Mouse (Mus musculus) lung, embryonic 16.5 days (tissue): Measurements from ENCODE around the gene Trim2. TPM values are rescaled to one million over a fixed set of nuclear protein-coding genes. Genes with fewer than 3 reads are reported as not detected.

ENCODE experiments used
- ATAC-seq: fragments of 200-750 bp; cut with Nextera tagmentation; 2 replicates; pipeline ENCODE4 v1.8.0; 2017; ENCODE audit warnings: low read depth, mild to moderate bottlenecking, moderate library complexity
- H3K27ac ChIP-seq: fragments of 300-500 bp; sonication (generic); 2 replicates; pipeline ENCODE4 v1.5.1; 2014; ENCODE audit warnings: mild to moderate bottlenecking, control low read depth, low read length
- H3K27me3 ChIP-seq: fragments of 300-500 bp; sonication (generic); 2 replicates; pipeline ENCODE4 v1.6.1; 2014; ENCODE audit warnings: low read depth, low read length, mixed read lengths; ENCODE audit not compliant: control insufficient read depth, insufficient read depth
- H3K36me3 ChIP-seq: fragments of 300-500 bp; sonication (generic); 2 replicates; pipeline ENCODE4 v1.6.1; 2014; ENCODE audit warnings: low read length; ENCODE audit not compliant: control insufficient read depth, insufficient read depth
- H3K4me1 ChIP-seq: fragments of 300-500 bp; sonication (generic); replicated peaks from 2 replicates; pipeline ENCODE4 v1.6.1; 2014; ENCODE audit warnings: low read length, mixed read lengths; ENCODE audit not compliant: control insufficient read depth, insufficient read depth
- H3K4me2 ChIP-seq: fragments of 300-500 bp; sonication (generic); 2 replicates; pipeline ENCODE4 v1.6.1; 2014; ENCODE audit warnings: low read depth, low read length, control low read depth
- H3K4me3 ChIP-seq: fragments of 300-500 bp; sonication (generic); 2 replicates; pipeline ENCODE4 v1.5.1; 2014; ENCODE audit warnings: mild to moderate bottlenecking, low read length, control low read depth
- H3K9ac ChIP-seq: fragments of 300-500 bp; sonication (generic); 2 replicates; pipeline ENCODE4 v1.6.1; 2014; ENCODE audit warnings: low read length, control low read depth
- H3K9me3 ChIP-seq: fragments of 300-500 bp; sonication (generic); 2 replicates; pipeline ENCODE4 v1.6.1; 2016; ENCODE audit warnings: low read length; ENCODE audit not compliant: control insufficient read depth
- WGBS: fragments of 180-500 bp; shearing (Covaris S2); extraction: QIAGEN DNeasy Blood & Tissue Kit; methylation state at CpG from one replicate; pipeline ENCODE4 v1.1.7; 2014; 5-methylcytosine and 5-hydroxymethylcytosine counted together
- polyA plus RNA-seq: library from polyadenylated mRNA; unstranded; fragments of >200 nt; fragmentation: Nextera tagmentation; extraction: Ambion mirVana; gene quantifications from 2 replicates; pipeline ENCODE4 v1.2.1, GENCODE M21; 2015

Gene Trim2
- polyA plus RNA-seq, 1 experiment from 2014 or later, result 31.9 TPM

DNA sequence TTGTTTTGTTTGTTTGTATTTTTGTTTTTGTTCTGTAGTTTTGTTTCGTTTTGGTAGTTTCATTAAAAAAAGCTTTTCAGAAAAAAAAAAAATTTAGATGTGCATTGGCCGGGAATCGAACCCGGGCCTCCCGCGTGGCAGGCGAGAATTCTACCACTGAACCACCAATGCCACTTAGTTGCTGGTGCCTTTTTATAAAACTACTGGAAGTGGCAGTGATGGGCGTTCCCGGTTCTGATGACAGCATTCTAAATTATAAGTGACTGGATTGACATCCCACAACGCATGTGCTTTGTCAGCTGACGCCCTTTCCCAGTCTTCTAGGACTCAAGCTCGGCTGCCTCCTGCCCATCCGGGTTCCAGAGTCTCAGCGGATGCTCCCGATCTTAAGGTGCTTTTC lies 77.8 kb downstream of the Trim2 start:
- peak overlapping the region; percentile 95 for H3K4me2 ChIP-seq
- H3K36me3 ChIP-seq, result no peaks in the 10 kb centered on the region
- H3K4me1 ChIP-seq, result peaks cover 16% of the 10 kb centered on the region
- H3K4me3 ChIP-seq, result peak overlapping the region; percentile 57
- WGBS, result 12% methylated on average over 15 of the region's 15 CpGs
- no peak overlapping the region for H3K27ac ChIP-seq
- 0 out of 2 replicates have a peak, but pooled peaks cover 2% of the 10 kb centered on the region for H3K9me3 ChIP-seq
- ATAC-seq, result 0 out of 2 replicates have a peak, but pooled peaks have one; percentile 13
- no peaks in the 10 kb centered on the region for H3K27me3 ChIP-seq
- H3K9ac ChIP-seq, result no peak overlapping the region

DNA sequence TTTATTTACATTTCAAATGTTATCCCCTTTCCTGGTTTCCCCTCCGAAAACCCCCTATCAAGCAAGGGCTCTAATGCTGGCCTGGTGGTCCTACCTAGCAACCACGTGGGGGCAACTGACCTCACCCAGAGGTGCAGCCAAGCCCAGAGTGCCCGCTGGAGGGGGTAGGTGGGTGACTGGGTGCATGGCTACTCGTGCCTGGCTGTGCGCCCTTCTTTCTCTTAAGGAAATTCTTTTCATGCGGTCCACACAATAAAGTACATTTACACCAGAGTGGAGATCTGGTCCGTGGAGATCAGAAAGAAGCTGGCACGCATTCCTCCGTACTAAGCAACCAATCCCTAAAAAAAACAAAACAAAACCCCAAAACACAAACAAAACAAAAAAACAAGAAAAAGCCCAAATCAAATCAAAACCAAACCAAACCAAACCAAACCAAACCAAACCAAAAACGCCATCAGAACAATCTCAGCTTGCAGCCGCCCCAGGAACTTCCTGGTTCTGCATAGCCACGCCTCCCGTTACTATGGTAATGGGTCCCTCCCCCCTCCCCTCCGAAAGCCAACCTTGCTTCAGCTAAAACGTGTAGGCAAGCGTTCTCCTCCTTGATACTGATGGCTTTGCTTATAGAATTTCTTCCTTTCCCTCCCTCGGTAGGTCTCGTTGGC lies 78.3 kb downstream of the Trim2 start:
- ATAC-seq, result peak; percentile 89
- Histone ChIP-seq H3K4me1 (peaks cover 16% of the 10 kb centered on the region), H3K9me3 (no peaks in the 10 kb centered on the region), H3K4me3 (peak overlapping the region; percentile 57), H3K9ac (peak overlapping the region; percentile 70), H3K27ac (peak overlapping the region; percentile 91), H3K27me3 (no peaks in the 10 kb centered on the region), H3K4me2 (peak overlapping the region; percentile 95), H3K36me3 (no peaks in the 10 kb centered on the region)
- WGBS, result under 1% methylated on average over 18 of the region's 18 CpGs

DNA sequence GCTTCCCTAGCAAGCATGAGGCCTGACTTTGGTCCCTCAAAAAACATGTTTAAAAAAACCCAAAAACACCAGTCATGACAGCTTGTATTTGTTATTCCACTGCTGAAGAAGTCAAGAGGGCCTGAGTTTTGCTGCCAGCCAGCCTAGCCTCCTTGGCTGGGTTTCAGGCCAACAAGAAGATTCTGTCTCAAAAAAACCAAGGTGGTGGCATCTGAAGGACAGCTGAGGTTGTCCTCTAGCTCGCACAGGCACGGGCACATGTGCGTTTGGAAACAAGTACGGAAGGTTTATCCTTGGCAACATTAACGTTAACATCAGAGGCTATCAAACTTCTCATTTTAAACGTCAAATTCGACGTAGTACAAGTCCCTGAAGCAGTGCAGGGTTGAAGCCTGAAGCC lies 79.0 kb downstream of the Trim2 start:
- WGBS, result 16% methylated on average over 8 of the region's 8 CpGs
- Histone ChIP-seq H3K9me3 (no peaks in the 10 kb centered on the region), H3K4me3 (peak overlapping the region; percentile 20; the same call in 1 of the 2 replicates), H3K9ac (peak overlapping the region; percentile 48), H3K27me3 (no peaks in the 10 kb centered on the region), H3K4me1 (peaks cover 16% of the 10 kb centered on the region), H3K4me2 (peak overlapping the region; percentile 49), H3K27ac (peak overlapping the region; percentile 78), H3K36me3 (no peaks in the 10 kb centered on the region)
- no peak for ATAC-seq

DNA sequence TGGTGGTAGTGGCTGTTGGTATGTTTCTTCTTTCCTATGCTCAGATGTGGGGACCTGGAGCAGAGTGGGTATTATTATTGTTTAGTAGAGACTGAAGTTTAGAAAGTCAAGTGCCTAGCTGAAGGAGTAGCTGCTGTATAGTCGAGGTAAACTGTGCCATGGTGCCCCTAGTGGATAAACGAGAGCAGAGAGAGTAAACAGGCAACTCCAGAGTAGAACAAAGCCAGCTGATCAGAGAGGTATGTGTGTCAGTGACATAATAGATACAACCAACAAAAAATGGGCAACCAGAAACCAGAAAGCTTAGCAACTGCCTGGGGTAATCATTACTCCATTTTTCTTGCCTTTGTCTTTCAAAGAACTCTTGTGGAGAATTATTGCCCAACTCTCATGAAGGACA lies 81.7 kb downstream of the Trim2 start:
- no peak overlapping the region for H3K4me2 ChIP-seq
- H3K4me3 ChIP-seq, result no peak overlapping the region
- WGBS, result 11% methylated on average over 2 of the region's 2 CpGs

DNA sequence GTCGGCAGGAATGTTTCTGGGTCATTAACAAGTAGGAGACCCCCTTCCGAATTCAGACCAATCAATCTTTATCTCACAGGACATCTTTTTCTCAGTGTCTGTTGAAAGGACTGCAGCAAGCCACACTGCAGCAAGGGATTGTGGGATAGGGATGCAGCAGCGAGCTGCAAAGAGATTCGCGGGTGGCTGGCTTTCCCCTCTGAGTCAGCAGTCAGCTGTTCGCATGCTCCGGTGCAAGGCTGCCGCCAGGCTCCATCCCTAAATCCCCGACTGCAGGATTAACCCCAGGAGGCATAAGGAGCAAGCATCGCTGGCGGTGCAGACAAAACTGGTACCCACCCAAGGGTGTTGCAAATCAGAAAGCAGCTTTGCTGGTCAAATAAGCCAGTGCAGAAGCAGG lies 85.9 kb downstream of the Trim2 start:
- peaks cover 22% of the 10 kb centered on the region for H3K4me1 ChIP-seq

More for the DNA sequence above, 81.7 kb downstream of the Trim2 start:
- Histone ChIP-seq H3K36me3 (no peaks in the 10 kb centered on the region), H3K4me1 (peaks cover 21% of the 10 kb centered on the region), H3K9ac (no peak overlapping the region), H3K27me3 (no peaks in the 10 kb centered on the region), H3K9me3 (no peaks in the 10 kb centered on the region), H3K27ac (no peak overlapping the region)
- no peak for ATAC-seq

DNA sequence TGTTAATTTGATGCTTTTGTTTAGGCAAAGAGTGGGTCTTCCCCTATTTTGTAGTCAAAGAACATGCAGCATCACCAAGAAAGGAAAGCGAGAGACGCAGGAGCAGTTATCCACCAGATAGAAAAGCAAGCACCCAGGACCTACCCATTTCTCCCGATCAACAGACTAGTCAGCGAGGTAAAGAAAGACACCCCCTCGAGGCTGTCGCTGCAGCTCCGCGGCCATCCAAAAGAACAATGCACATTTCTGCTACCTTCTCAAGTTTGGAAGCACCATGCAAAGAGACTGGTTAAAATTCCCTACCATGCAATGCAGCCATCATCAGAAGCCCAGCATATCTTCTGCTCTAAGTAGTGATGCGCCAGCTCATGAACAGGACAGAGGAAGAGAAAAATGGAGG lies 86.4 kb downstream of the Trim2 start:
- peak overlapping the region; percentile 82 for H3K4me2 ChIP-seq
- WGBS, result 3% methylated on average over 9 of the region's 9 CpGs
- no peaks in the 10 kb centered on the region for H3K36me3 ChIP-seq
- H3K27ac ChIP-seq, result no peak overlapping the region
- peak overlapping the region; percentile 55 for H3K4me3 ChIP-seq
- H3K4me1 ChIP-seq, result peaks cover 22% of the 10 kb centered on the region
- H3K27me3 ChIP-seq, result no peaks in the 10 kb centered on the region
- peak overlapping the region; percentile 65 for H3K9ac ChIP-seq
- peak; percentile 47; the same call in 1 of the 2 replicates for ATAC-seq
- no peaks in the 10 kb centered on the region for H3K9me3 ChIP-seq

More for the DNA sequence above, 85.9 kb downstream of the Trim2 start:
- Histone ChIP-seq H3K4me2 (peak overlapping the region; percentile 82), H3K9me3 (no peaks in the 10 kb centered on the region), H3K27me3 (no peaks in the 10 kb centered on the region), H3K27ac (no peak overlapping the region), H3K9ac (peak overlapping the region; percentile 65), H3K4me3 (peak overlapping the region; percentile 55), H3K36me3 (no peaks in the 10 kb centered on the region)
- 2% methylated on average over 11 of the region's 11 CpGs for WGBS
- ATAC-seq, result peak; percentile 61

DNA sequence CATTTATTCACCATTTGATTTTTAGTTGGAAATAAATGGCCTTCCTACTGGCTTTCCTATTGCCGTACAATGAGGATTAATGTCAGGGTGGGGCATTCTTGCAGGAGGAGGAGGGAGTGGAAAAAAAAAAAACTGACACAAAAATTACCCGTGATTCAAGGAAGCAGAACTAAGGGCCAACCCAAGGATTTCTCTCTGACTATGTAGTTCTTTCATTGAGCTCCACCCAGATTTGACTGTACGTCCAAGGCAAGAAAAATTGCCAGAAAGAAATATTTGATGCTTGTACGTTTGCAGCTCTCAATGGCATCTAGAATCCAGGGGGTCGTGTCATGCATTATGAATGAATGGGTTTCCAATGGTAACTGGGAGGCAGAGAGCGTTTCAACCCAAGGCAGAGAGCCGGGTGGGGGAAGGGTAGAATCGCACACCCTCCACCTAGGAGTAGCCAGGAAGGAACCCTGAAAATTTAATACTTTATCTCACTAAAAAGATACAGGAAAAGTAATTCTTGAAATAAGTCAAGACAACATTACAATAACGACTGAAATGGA lies 86.9 kb downstream of the Trim2 start:
- H3K36me3 ChIP-seq, result no peaks in the 10 kb centered on the region
- peak overlapping the region; percentile 82 for H3K4me2 ChIP-seq
- peak overlapping the region; percentile 55 for H3K4me3 ChIP-seq
- H3K4me1 ChIP-seq, result peaks cover 22% of the 10 kb centered on the region
- ATAC-seq, result no peak
- no peak overlapping the region for H3K9ac ChIP-seq
- no peaks in the 10 kb centered on the region for H3K27me3 ChIP-seq
- H3K27ac ChIP-seq, result no peak overlapping the region
- H3K9me3 ChIP-seq, result no peaks in the 10 kb centered on the region
- WGBS, result 10% methylated on average over 9 of the region's 9 CpGs

DNA sequence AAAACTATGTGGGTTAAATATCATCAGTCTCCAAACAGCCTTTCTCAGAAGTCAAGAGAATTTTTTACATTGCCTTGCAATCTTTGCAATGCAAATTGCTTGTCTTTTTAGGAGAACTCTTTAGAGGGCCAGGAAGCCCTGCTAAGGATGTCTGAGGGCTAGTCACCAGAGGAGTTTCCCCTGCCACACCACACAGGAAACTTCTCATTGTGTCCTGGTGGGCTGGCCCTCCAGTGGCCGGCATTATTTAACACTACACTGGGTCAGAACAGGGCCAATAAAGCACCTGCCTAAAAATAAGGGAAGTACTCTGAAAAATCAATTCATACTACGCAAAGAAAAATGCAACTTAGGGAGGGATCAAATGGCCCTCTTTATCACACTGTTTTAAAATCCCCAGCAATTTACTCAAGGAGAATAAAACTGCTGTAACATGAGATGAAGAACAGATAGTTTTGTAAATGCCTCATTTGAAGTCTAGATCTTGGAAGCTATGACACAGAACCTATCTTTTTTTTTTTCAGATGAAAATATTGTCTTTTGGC lies 87.4 kb downstream of the Trim2 start:
- no peaks in the 10 kb centered on the region for H3K27me3 ChIP-seq
- H3K36me3 ChIP-seq, result no peaks in the 10 kb centered on the region
- no peak overlapping the region for H3K27ac ChIP-seq
- H3K4me1 ChIP-seq, result peaks cover 22% of the 10 kb centered on the region
- no peaks in the 10 kb centered on the region for H3K9me3 ChIP-seq
- H3K4me2 ChIP-seq, result no peak overlapping the region
- H3K9ac ChIP-seq, result no peak overlapping the region
- ATAC-seq, result no peak
- no peak overlapping the region for H3K4me3 ChIP-seq
- WGBS, result 35% methylated on average over 2 of the region's 2 CpGs

DNA sequence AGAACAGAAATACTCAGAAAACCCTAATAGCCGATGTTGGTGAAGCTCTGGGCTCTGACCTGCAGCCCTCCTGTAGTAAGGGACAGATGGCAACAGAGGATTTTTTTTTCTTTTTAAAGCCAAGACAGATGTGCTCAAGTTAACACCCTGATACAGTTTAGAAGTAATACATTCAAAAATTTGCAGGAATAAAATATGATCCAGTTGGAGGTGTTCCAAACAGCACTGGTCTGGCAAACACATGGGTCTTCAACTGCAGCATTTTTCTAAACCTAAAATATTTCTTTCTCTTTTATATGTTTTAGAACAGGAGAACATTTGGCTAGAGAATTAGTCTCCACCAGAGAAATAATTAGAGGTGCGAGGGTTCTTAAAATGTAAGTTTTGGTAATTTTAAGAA lies 88.2 kb downstream of the Trim2 start:
- Histone ChIP-seq H3K36me3 (no peaks in the 10 kb centered on the region), H3K27ac (no peak overlapping the region), H3K4me2 (no peak overlapping the region), H3K9ac (no peak overlapping the region), H3K4me3 (no peak overlapping the region), H3K4me1 (peaks cover 22% of the 10 kb centered on the region), H3K9me3 (no peaks in the 10 kb centered on the region), H3K27me3 (no peaks in the 10 kb centered on the region)
- WGBS, result 64% methylated on average over 2 of the region's 2 CpGs
- no peak for ATAC-seq
